Mouse (Mus musculus) megakaryocyte, embryonic 14.5 days (primary cell): ENCODE results near the gene Npdc1.

ENCODE experiments used
- FLI1 ChIP-seq: IDR thresholded peaks from 2 replicates; pipeline ENCODE4 v1.6.1; 2012; ENCODE audit warnings: low read length, inconsistent platforms, mixed read lengths
- GATA1 ChIP-seq: IDR thresholded peaks from 3 replicates; pipeline ENCODE4 v1.6.1; 2012; ENCODE audit warnings: mixed read lengths, low read length, inconsistent platforms, borderline replicate concordance

GRCm38 (mm10) chr2:25441067-25441466 is 41.9 kb downstream of the Npdc1 start:
- TF ChIP-seq GATA1 (no peak), FLI1 (no peak)
